Mouse (Mus musculus): ENCODE results near the gene Dock2. TPM values are rescaled to one million over a fixed set of nuclear protein-coding genes. Genes with fewer than 3 reads are reported as not detected.

Dock2 gene
- polyA plus RNA-seq, 1 experiment from 2014 or later: 3.0 TPM

DNA sequence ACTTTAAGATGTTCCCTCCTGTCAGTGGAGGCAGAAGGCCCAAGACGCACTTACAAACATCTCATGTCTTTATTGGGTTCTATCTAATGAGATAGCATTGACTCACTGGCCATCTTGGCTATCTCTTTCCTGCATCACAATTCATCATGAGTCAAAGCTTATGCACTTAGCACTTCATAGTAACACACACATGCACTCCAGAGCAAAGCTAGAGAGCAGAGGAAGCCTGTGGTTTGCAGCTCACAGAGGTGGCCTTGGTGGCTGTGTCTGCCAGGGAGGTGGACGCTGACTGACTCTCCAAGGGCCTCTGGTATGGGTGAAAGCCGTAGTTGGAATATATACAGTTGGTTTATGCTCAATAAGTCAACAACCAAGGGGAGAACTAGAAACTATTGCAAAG is 387.9 kb downstream of the Dock2 start:
- Histone ChIP-seq H3K9ac (replicated peaks; ENCODE audit: low read depth, low read length) (no peak overlapping the region), H3K9me3 (ENCODE audit: control insufficient read depth, low read depth, low read length) (no peaks in the 10 kb centered on the region), H3K4me2 (replicated peaks; ENCODE audit: low read depth, low read length) (no peak overlapping the region), H3K36me3 (ENCODE audit: control insufficient read depth, insufficient read depth, low read length) (no peaks in the 10 kb centered on the region), H3K27ac (ENCODE audit: low read length) (no peak overlapping the region), H3K4me3 (ENCODE audit: low read depth, low read length) (no peak overlapping the region), H3K4me1 (ENCODE audit: control insufficient read depth, insufficient read depth, low read length) (no peaks in the 10 kb centered on the region), H3K27me3 (ENCODE audit: control insufficient read depth, insufficient read depth, low read length) (no peaks in the 10 kb centered on the region)
- 86% methylated on average over 3 of the region's 3 CpGs for WGBS
- ATAC-seq (ENCODE audit: insufficient number of reproducible peaks, insufficient read depth, low FRiP score, low read depth): no peak

DNA sequence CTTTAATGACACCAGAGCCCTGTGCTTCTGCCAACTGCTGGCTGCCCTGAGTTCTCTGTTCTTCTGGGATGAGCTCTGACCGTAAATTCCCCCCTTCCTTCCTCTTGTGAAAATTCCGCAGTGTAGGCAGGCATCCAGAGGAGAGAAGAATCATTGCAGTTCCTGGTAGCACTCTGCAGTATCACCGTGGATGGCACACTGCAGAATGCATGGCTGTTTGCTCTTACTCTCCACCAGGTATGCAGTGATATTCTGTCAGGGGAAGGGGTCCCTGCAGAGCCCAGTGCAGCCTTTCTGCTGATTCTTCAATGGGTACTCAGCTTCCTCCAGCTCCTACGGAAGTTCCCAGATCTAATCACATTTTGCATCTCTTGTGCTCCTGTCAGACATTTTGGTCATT is 391.6 kb downstream of the Dock2 start:
- Histone ChIP-seq H3K27ac (ENCODE audit: low read length) (no peak overlapping the region), H3K36me3 (ENCODE audit: control insufficient read depth, insufficient read depth, low read length) (no peaks in the 10 kb centered on the region), H3K4me2 (replicated peaks; ENCODE audit: low read depth, low read length) (no peak overlapping the region), H3K9ac (replicated peaks; ENCODE audit: low read depth, low read length) (no peak overlapping the region), H3K4me1 (ENCODE audit: control insufficient read depth, insufficient read depth, low read length) (no peaks in the 10 kb centered on the region), H3K27me3 (ENCODE audit: control insufficient read depth, insufficient read depth, low read length) (no peaks in the 10 kb centered on the region), H3K9me3 (ENCODE audit: control insufficient read depth, low read depth, low read length) (no peaks in the 10 kb centered on the region), H3K4me3 (ENCODE audit: low read depth, low read length) (no peak overlapping the region)
- ATAC-seq (ENCODE audit: insufficient number of reproducible peaks, insufficient read depth, low FRiP score, low read depth): no peak
- WGBS: 52% methylated on average over 4 of the region's 4 CpGs

- H3K4me3 ChIP-seq (ENCODE audit: low read depth, low read length): no peak overlapping the region
- no peaks in the 10 kb centered on the region for H3K4me1 ChIP-seq (ENCODE audit: control insufficient read depth, insufficient read depth, low read length)
- 86% methylated on average over 6 of the region's 6 CpGs for WGBS
- ATAC-seq (ENCODE audit: insufficient number of reproducible peaks, insufficient read depth, low FRiP score, low read depth): no peak
- no peaks in the 10 kb centered on the region for H3K9me3 ChIP-seq (ENCODE audit: control insufficient read depth, low read depth, low read length)
- no peak overlapping the region for H3K4me2 ChIP-seq (replicated peaks; ENCODE audit: low read depth, low read length)
- H3K9ac ChIP-seq (replicated peaks; ENCODE audit: low read depth, low read length): no peak overlapping the region
- no peaks in the 10 kb centered on the region for H3K36me3 ChIP-seq (ENCODE audit: control insufficient read depth, insufficient read depth, low read length)
- no peaks in the 10 kb centered on the region for H3K27me3 ChIP-seq (ENCODE audit: control insufficient read depth, insufficient read depth, low read length)
- H3K27ac ChIP-seq (ENCODE audit: low read length): no peak overlapping the region
Observed at GRCm38 (mm10) chr11:34389261-34390116, 394.2 kb downstream of the Dock2 start.

DNA sequence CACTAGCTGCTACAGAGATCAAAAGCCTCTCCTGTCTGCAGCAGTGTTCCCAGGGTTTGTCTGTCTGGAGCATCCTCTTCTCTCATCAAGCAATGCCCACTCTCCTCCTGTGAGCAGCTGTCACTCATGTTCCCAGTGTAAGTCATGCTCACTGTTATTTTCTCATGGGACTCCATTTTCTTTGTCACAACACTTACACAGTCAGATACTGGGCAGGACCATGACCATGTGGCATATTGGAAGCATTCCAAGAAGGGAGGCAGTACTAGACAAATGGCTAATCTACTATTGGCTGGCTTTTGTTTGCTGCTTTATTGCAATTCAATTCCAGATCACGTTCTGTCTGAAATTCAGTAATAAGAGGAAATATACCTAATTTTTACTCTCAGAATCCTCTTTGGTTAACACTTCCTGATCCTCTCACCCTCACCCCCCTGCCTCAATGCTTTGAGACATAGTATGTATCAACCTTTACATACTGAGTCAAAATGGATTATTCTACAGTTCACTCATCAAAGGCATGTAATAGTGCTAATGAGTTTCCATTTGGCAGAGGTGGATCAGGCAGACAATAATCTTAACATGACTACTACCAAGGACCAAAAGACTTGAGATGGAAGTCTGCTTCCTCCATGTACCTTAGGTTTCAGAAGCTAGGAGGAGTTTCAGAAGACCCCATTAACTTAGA is 398.5 kb downstream of the Dock2 start:
- H3K36me3 ChIP-seq (ENCODE audit: control insufficient read depth, insufficient read depth, low read length): no peaks in the 10 kb centered on the region
- H3K27ac ChIP-seq (ENCODE audit: low read length): no peak overlapping the region
- 60% methylated on average over 1 of the region's 1 CpGs for WGBS
- H3K9me3 ChIP-seq (ENCODE audit: control insufficient read depth, low read depth, low read length): no peaks in the 10 kb centered on the region
- no peak for ATAC-seq (ENCODE audit: insufficient number of reproducible peaks, insufficient read depth, low FRiP score, low read depth)
- H3K4me3 ChIP-seq (ENCODE audit: low read depth, low read length): no peak overlapping the region
- no peak overlapping the region for H3K9ac ChIP-seq (replicated peaks; ENCODE audit: low read depth, low read length)
- H3K4me2 ChIP-seq (replicated peaks; ENCODE audit: low read depth, low read length): no peak overlapping the region
- H3K4me1 ChIP-seq (ENCODE audit: control insufficient read depth, insufficient read depth, low read length): no peaks in the 10 kb centered on the region
- H3K27me3 ChIP-seq (ENCODE audit: control insufficient read depth, insufficient read depth, low read length): no peaks in the 10 kb centered on the region

DNA sequence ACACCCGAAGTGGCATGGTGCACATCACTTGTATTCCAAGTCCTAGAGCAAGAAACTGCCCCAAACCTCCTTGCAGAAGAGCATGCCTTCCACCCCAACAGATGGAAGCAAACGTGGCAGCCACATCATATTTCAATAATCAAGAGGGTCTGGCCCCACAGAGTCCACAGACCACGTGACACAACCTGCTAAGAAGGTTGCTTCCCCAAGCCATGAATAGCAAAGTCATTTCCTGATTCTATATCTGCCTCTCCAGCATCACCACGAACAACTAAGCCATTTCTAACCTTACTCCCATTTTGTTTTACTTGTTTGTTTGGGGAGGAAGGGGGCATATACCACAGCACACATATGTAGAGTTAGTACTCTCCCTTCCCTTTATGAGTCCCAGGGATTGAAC is 399.5 kb downstream of the Dock2 start:
- ATAC-seq (ENCODE audit: insufficient number of reproducible peaks, insufficient read depth, low FRiP score, low read depth): no peak
- no peak overlapping the region for H3K27ac ChIP-seq (ENCODE audit: low read length)
- H3K4me3 ChIP-seq (ENCODE audit: low read depth, low read length): no peak overlapping the region
- no peaks in the 10 kb centered on the region for H3K36me3 ChIP-seq (ENCODE audit: control insufficient read depth, insufficient read depth, low read length)
- no peaks in the 10 kb centered on the region for H3K9me3 ChIP-seq (ENCODE audit: control insufficient read depth, low read depth, low read length)
- 78% methylated on average over 4 of the region's 4 CpGs for WGBS
- no peaks in the 10 kb centered on the region for H3K4me1 ChIP-seq (ENCODE audit: control insufficient read depth, insufficient read depth, low read length)
- no peak overlapping the region for H3K9ac ChIP-seq (replicated peaks; ENCODE audit: low read depth, low read length)
- H3K27me3 ChIP-seq (ENCODE audit: control insufficient read depth, insufficient read depth, low read length): no peaks in the 10 kb centered on the region
- no peak overlapping the region for H3K4me2 ChIP-seq (replicated peaks; ENCODE audit: low read depth, low read length)

GRCm38 (mm10) chr11:34383501-34383900 is 400.2 kb downstream of the Dock2 start:
- no peak for ATAC-seq (ENCODE audit: insufficient number of reproducible peaks, insufficient read depth, low FRiP score, low read depth)
- H3K4me3 ChIP-seq (ENCODE audit: low read depth, low read length): no peak overlapping the region
- 86% methylated on average over 3 of the region's 3 CpGs for WGBS
- no peak overlapping the region for H3K4me2 ChIP-seq (replicated peaks; ENCODE audit: low read depth, low read length)
- no peaks in the 10 kb centered on the region for H3K4me1 ChIP-seq (ENCODE audit: control insufficient read depth, insufficient read depth, low read length)
- no peak overlapping the region for H3K9ac ChIP-seq (replicated peaks; ENCODE audit: low read depth, low read length)
- no peaks in the 10 kb centered on the region for H3K9me3 ChIP-seq (ENCODE audit: control insufficient read depth, low read depth, low read length)
- no peaks in the 10 kb centered on the region for H3K36me3 ChIP-seq (ENCODE audit: control insufficient read depth, insufficient read depth, low read length)
- H3K27ac ChIP-seq (ENCODE audit: low read length): no peak overlapping the region
- H3K27me3 ChIP-seq (ENCODE audit: control insufficient read depth, insufficient read depth, low read length): no peaks in the 10 kb centered on the region

DNA sequence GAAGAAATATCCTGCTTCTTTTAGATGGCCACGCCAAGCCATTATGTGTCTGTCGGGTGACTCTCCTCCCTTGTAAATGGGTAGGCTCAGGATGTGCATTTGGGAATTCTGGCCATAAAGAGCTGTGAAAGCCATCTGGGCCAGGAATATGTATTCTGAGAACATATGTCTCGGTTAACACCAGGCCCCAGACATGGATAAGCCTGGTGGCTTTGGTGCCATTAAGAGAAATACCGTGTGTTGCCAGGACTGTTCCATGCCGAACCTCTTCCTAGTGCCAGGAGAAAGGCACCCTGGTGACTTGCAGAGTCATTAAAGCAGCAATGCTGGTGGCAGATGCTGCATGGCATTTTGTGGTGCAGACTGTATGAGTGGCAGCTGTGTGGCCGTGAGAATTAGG is 406.0 kb downstream of the Dock2 start:
- Histone ChIP-seq H3K4me3 (ENCODE audit: low read depth, low read length) (no peak overlapping the region), H3K27ac (ENCODE audit: low read length) (no peak overlapping the region), H3K27me3 (ENCODE audit: control insufficient read depth, insufficient read depth, low read length) (no peaks in the 10 kb centered on the region), H3K9me3 (ENCODE audit: control insufficient read depth, low read depth, low read length) (no peaks in the 10 kb centered on the region), H3K4me1 (ENCODE audit: control insufficient read depth, insufficient read depth, low read length) (no peaks in the 10 kb centered on the region), H3K36me3 (ENCODE audit: control insufficient read depth, insufficient read depth, low read length) (no peaks in the 10 kb centered on the region), H3K4me2 (replicated peaks; ENCODE audit: low read depth, low read length) (no peak overlapping the region), H3K9ac (replicated peaks; ENCODE audit: low read depth, low read length) (no peak overlapping the region)
- WGBS: 86% methylated on average over 6 of the region's 6 CpGs
- no peak for ATAC-seq (ENCODE audit: insufficient number of reproducible peaks, insufficient read depth, low FRiP score, low read depth)

DNA sequence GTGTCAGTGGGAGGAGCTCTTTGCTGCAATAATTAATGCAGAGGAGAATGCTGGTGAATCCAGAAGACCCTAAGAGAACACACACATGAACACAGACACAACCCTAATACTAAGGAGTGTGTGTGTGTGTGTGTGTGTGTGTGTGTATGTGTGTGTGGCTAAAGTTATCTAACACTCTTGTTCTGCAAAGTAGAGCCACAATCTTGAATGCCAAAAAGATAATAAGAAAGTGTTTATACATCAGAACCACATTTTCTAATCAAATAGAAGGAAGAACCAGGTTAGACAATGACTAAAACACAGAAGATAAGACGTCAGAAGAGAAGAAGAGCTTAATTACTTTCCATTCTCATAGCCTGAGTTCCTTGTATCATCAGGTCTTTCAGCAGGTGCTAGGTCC is 408.1 kb downstream of the Dock2 start:
- Histone ChIP-seq H3K9ac (replicated peaks; ENCODE audit: low read depth, low read length) (no peak overlapping the region), H3K4me3 (ENCODE audit: low read depth, low read length) (no peak overlapping the region), H3K4me1 (ENCODE audit: control insufficient read depth, insufficient read depth, low read length) (no peaks in the 10 kb centered on the region), H3K27me3 (ENCODE audit: control insufficient read depth, insufficient read depth, low read length) (no peaks in the 10 kb centered on the region), H3K36me3 (ENCODE audit: control insufficient read depth, insufficient read depth, low read length) (no peaks in the 10 kb centered on the region), H3K9me3 (ENCODE audit: control insufficient read depth, low read depth, low read length) (no peaks in the 10 kb centered on the region), H3K4me2 (replicated peaks; ENCODE audit: low read depth, low read length) (no peak overlapping the region), H3K27ac (ENCODE audit: low read length) (no peak overlapping the region)
- ATAC-seq (ENCODE audit: insufficient number of reproducible peaks, insufficient read depth, low FRiP score, low read depth): no peak
- WGBS: 57% methylated on average over 1 of the region's 1 CpGs

Data from stomach, embryonic 14.5 days (tissue).